ENCODE assay signal across 8 mouse cellular contexts in genomic region chr7:49272445-49273439, GRCm38 (mm10).
A peak's percentile ranks its signal among the peaks of the same experiment; 100 is the strongest.
DNase-seq lines count a peak whose midpoint lies in the region; ATAC-seq and TF ChIP-seq lines count a peak whose summit lies in the region.

No protein-coding gene starts in this region.

- in situ Hi-C loops in Patski (cut with MboI; ENCODE audit: low pct_unique_long_range_greater_than_20kb) = loop anchor here (5.0 to 25.0 kb wide), 4 partner anchors 140 to 510 kb away; partner anchors contain the start of gene E2f8

- no peak overlapping the region for H3K4me2 ChIP-seq in hindbrain, embryonic 11.5 days (replicated peaks; ENCODE audit: low read depth, low read length)

- H3K9me3 ChIP-seq in hindbrain, embryonic 11.5 days (ENCODE audit: control insufficient read depth, low read length) = no peaks in the 10 kb centered on the region

- peak; percentile 96 for TF ChIP-seq CTCF in Patski (IDR thresholded peaks at IDR 0.05)

- WGBS in hindbrain, embryonic 11.5 days = 21% methylated on average over 16 of the region's 16 CpGs

- DNase-seq in Patski (ENCODE audit: low read depth, low spot score) = no peak
- peak; percentile 89 to 92 for DNase-seq in cerebellum, postnatal 10 days
- DNase-seq in frontal cortex, postnatal 10 days (ENCODE audit: low spot score in 2 of 2) = peak; percentile 70 to 81
- peak; percentile 90 for DNase-seq in hindbrain, embryonic 11.5 days (ENCODE audit: low spot score)
- peak; percentile 69 to 84 for DNase-seq in layer of hippocampus, adult 8-10 months (ENCODE audit: low spot score in 2 of 2)
- peak; percentile 86 for DNase-seq in lung, postnatal 10 days
- DNase-seq in ovary, postnatal 36 days (ENCODE audit: low spot score) = peak; percentile 77
- DNase-seq in thymus, postnatal 14 days = peak; percentile 50

- no peak overlapping the region for H3K9ac ChIP-seq in hindbrain, embryonic 11.5 days (ENCODE audit: low read depth, low read length)

- H3K27ac ChIP-seq in hindbrain, embryonic 11.5 days (ENCODE audit: low read depth, low read length) = no peak overlapping the region

- H3K36me3 ChIP-seq in hindbrain, embryonic 11.5 days (ENCODE audit: control insufficient read depth, insufficient read depth, low read length) = no peaks in the 10 kb centered on the region

- ATAC-seq in Patski = peak; percentile 19
- ATAC-seq in hindbrain, embryonic 11.5 days (ENCODE audit: low FRiP score) = peak; percentile 50; the same call in 1 of the 2 replicates

- CTCF ChIA-PET in Patski (lab: Charles Lee) = interaction anchor here (0.7 to 13.5 kb wide), 24 partner anchors 9 to 183 kb away, joined by 3 to 225 read pairs (median 4); no protein-coding TSS in a partner anchor

- H3K27me3 ChIP-seq in Patski = no peaks in the 10 kb centered on the region
- no peaks in the 10 kb centered on the region for H3K27me3 ChIP-seq in hindbrain, embryonic 11.5 days (ENCODE audit: control insufficient read depth, insufficient read depth, low read length)

- no peaks in the 10 kb centered on the region; the same call in 1 of the 2 replicates for H3K4me1 ChIP-seq in hindbrain, embryonic 11.5 days (replicated peaks; ENCODE audit: control insufficient read depth, insufficient read depth, low read length)

- H3K4me3 ChIP-seq in hindbrain, embryonic 11.5 days (ENCODE audit: low read depth, low read length) = no peak overlapping the region

- POLR2A ChIA-PET in Patski (lab: Charles Lee) = interaction anchor here (0.9 to 1.3 kb wide), 5 partner anchors 23 to 153 kb away, joined by 3 to 4 read pairs (median 3); no protein-coding TSS in a partner anchor
